Mouse (Mus musculus) urinary bladder, postnatal 25 days (tissue): ENCODE measurements around the gene Spata25.
"Not testable (repeated sequence)": the region's sequence is repeated elsewhere in the genome, so short reads cannot be mapped to it uniquely, and the experiment has no call there.

Experiments
- DNase-seq: peaks from one replicate; pipeline ENCODE4 v3.0.0; 2022; ENCODE audit warnings: low spot score

The Spata25 gene

GRCm38 (mm10) chr2:164804533-164805331, 23.6 kb downstream of the Spata25 start, which contains the start of the genes Acot8 and Zswim3:
Gene Acot8 (minus strand): TSS chr2:164804882.
Gene Zswim3 (plus strand): TSS chr2:164805098.
- DNase-seq = peak; percentile 95

GRCm38 (mm10) chr2:164803921-164804313, 24.4 kb downstream of the Spata25 start:
- DNase-seq = no peak

GRCm38 (mm10) chr2:164803201-164803920, 25.0 kb downstream of the Spata25 start:
- no peak for DNase-seq

DNA sequence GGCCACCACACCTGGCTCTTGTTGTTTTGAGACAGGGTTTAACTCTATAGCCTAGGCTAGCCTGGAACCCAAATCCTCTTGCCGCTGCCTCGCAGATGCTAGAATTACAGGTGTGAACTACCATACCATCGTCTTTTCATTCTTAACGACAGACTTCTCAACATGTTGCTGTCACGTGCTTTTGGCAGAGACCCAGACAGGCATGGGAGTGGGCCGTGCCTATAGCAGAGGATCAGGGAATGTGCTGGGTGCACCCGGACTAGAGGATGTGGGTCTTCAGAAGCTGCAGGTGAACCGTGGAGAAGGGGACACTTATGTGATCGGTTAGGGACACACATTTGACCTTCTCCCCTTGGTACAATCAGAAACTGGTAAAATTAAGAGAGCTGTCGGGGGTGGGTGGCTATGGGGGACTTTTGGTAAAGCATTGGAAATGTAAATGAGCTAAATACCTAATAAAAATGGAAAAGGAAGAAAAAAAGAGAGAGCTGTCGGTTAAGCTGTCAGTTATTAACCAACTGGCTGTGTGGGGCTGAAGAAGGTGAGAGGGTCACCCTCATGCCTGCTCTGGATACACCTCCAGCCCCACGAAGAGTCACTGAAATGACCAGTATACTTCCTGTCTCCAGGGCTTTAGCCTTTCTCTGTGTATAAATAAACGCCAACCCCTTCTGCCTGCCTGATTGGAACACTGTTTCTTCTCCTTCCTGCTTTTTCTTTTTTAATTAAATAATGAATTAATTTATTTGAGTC, 27.9 kb downstream of the Spata25 start:
- DNase-seq = no peak

DNA sequence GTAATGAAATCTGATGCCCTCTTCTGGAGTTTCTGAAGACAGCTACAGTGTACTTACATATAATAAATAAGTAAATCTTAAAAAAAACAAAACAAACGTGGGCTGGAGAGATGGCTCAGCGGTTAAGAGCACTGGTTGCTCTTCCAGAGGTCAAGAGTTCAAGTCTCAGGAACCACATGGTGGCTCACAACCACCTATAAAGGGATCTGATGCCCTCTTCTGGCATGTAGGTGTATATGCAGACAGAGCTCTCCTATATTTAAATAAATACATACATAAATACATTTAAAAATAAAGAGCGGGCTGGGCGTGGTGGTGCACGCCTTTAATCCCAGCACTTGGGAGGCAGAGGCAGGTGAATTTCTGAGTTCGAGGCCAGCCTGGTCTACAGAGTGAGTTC, 29.8 kb downstream of the Spata25 start:
- not testable (repeated sequence) for DNase-seq

GRCm38 (mm10) chr2:164795868-164796267, 32.5 kb downstream of the Spata25 start:
- DNase-seq = no peak

DNA sequence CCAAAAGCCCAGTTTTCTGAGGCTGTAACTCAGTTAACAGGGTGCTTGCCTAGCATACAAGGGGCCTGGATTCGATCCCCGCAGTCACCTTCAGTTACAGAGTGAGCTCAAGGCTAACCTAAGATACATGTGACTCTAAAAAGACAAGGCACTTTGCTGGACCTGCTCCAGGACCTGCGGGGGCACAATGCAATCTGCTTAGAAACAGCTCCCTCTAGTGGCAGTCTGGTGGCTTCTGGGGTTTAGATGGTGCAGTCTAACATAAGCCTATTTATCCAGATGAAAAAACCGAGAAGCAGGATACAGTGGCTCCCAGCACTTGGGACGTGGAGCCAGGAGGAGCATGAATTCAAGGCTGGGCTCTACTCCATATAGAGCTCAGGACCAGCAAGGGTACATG, 34.0 kb downstream of the Spata25 start:
- peak; percentile 67 for DNase-seq

DNA sequence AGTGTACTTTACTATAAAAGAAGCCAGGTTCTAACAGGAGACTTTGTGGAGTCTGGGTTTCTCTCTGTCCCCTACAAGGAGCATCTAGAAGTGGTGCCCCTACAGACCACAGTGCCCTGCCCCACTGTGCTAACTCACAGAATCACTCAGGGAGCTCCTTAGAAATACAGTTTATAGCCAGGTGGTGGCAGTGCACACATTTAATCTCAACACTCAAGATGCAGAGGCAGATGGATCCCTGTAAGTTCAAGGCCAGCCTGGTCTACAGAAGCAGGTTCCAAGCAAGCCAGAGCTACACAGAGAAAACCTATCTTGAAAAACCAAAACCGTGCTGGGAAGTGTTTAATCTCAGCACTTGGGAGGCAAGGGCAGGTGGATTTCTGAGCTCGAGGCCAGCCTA, 34.6 kb downstream of the Spata25 start:
- no peak for DNase-seq

GRCm38 (mm10) chr2:164793236-164793635, 35.1 kb downstream of the Spata25 start:
- peak; percentile 44 for DNase-seq

DNA sequence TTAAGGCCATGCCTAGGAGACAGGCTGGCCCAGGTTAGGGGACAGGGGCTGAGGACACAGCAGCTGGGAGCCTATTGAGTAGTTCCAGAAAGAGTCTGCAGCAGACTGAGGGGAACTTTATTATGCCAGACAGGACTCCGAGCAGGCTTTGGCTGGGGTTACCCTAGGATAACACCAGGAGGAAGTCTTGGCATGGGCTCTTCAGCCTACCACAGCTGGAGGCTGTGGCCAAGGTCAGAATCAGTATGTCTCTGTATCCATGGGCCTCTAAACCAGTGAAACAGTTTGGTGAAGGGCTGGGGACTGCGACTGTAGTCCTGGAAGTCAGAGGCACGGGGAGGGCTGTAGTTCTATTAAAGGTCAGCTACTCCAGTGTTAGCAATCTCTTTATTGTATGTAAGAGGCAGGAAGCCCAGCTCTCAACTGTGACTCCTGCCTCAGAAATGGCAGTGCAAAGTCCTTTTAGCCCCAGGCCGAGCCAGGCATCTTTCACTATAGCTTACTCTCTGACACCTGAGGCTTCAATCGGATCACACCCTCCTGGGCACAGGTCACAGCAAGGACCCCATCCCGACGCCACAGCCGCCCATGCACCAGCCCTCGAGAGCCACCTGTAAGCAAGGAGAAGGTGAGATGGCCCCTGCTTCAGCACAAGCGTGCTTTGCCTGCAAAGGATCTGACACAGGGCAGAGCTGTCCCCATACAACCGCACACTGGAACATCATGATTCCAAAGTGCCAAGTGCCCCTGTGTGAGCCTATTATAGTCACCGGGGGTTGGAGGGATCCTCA, 35.7 kb downstream of the Spata25 start:
- DNase-seq = no peak

GRCm38 (mm10) chr2:164791841-164792261, 36.5 kb downstream of the Spata25 start:
- DNase-seq = no peak

DNA sequence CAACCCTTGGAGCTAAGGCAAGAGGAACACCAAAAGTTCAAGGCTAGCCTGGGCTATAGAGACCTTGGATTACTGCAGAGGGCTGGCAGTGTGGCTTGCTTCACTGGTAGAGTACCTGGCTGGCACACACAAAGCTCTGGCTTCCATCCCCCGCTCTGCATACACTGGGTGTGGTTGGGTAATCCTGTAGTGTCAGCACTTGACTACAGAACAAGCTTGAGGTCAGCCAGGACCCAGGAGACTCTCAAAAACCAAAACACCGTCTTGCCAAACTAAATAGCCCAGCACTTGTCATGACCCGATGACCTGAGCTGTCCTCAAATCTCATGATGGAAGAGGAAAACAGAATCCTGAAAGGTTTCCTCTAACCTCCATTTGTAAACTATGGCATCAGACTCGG, 37.9 kb downstream of the Spata25 start:
- no peak for DNase-seq

DNA sequence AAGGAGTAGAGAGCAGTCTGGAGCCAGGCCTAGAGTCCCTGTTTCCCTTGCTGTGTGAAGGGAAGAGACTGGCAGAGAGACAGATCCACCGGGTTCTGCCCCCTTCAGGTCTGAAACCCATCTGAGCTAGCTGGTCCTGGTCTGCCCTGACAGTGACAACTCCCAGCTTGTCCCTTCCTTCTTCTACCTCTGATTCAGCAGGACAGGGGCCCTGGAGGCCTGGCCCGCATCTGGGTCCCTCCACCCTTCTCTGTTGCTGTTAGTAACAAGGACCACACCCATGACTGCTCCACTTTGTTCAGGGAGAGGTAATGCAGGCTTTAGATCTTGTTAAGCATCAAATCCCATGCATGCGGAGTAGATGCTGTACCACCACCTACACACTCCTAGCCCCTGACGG, 39.9 kb downstream of the Spata25 start:
- no peak for DNase-seq

GRCm38 (mm10) chr2:164787779-164788178, 40.6 kb downstream of the Spata25 start:
- DNase-seq = no peak

GRCm38 (mm10) chr2:164787032-164787431, 41.3 kb downstream of the Spata25 start:
- DNase-seq = no peak

GRCm38 (mm10) chr2:164786388-164786885, 41.9 kb downstream of the Spata25 start:
- DNase-seq = no peak

DNA sequence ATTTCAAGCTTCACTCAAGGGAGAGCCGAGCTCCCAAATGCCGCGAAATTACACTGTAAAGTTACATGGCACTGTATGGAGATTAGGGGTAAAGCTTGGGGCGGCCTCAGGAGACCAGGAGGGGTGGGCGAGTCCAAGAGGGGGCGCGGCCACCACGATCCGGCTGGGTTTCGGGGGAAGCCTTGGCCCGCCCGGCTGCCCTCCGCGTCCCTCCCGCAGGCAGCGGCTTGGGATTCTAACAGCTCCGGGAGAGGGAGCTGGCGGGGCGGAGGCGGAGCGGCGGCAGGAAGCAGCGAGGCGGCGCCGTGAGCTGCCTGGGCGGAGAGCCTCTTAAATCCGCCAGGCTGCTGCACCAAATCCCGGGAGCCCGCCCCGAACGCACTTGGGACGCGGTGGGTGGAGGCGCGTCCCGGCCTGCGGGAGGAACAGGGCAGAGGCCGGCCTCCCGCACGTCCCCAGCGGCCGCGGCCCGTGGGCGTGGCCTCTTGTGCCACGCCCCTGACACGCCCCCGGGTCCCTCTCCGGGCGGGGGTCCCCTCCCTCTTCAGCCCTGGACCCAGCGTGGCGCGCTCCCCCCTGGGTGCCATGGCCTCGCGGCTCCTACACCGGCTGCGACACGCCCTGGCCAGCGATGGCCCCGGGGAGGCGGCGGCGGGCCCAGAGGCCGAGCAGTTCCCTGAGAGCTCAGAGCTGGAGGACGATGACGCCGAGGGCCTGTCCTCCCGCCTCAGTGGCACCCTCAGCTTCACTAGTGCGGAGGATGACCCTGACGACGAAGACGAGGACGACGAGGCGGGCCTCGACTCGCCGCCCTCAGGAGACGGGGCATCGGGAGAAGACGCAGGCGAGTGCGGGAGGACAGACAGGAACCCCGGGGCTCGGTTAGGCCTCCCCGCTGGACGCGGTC, 42.6 kb downstream of the Spata25 start, which contains the start of gene Snx21:
Snx21 (plus strand) TSS at position 343 of the 907 bp plus-strand sequence.
- peak; percentile 72 for DNase-seq

DNA sequence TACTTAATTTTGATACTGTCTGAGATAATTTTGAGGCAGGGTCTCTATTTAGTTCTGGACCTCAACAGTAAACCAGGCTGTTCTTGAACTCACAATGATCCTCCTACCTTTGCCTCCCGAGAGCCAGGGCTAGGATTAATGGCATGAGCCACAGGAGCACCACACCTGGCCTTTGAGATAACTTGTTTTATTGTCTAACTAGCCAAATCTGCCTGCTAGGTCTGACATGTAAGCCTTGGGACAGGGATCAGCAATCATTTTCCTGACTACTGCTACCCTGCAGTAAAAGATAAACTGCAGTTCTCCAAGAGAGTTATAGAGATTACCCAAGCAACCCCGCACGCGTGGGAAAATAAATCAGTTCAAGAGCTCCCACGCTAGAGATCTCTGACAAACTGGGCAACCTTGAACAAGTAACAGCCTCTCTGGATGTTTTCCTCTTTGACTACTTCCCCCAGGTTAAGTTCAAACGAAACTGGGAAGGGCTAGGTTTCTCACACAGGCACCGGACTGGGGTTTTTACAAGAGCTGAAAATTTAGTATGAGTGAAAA, 43.4 kb downstream of the Spata25 start:
- no peak for DNase-seq

DNA sequence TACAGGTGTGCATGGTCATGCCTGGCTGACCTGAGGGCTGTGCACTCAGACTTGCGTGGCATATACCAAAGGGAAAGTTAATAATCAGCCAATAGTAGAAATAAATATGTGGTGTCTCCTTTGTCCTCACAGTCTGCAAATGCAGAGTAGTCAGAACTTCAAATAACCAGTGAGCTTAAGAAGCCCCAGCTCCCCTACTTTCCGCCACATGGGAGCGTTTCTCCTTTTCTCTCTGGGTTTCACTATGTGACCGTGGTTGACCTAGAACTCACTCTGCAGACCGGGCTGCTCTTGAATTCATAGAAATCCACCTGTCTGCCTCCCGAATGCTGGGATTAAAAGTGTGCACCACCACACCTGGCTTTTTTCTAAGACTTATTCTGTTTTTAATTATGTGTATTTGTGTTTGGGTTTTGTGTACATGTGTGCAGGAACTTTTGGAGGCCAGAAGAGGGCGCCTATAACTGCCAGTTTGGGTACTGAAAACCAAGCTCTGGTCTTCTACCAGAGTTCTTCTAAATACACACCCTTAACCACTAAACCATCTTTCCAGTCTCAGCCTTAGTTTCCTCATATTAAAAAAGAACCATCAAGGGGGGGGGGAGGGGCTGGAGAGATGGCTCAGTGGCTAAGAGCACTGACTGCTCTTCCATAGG, 44.3 kb downstream of the Spata25 start:
- no peak for DNase-seq
